Mouse (Mus musculus) stomach, embryonic 14.5 days (tissue): Measurements from ENCODE around the gene Tef. TPM values are rescaled to one million over a fixed set of nuclear protein-coding genes. Genes with fewer than 3 reads are reported as not detected.

Experiments used
- ATAC-seq: fragments of 200-750 bp; cut with Nextera tagmentation; 2 replicates; pipeline ENCODE4 v1.8.0; 2017; ENCODE audit warnings: low read depth, moderate TSS enrichment; ENCODE audit not compliant: insufficient number of reproducible peaks, insufficient read depth, low FRiP score
- H3K27ac ChIP-seq: fragments of 300-500 bp; sonication (generic); 2 replicates; pipeline ENCODE4 v1.5.1; 2014; ENCODE audit warnings: mild to moderate bottlenecking, low read length, moderate library complexity, mixed read lengths
- H3K27me3 ChIP-seq: fragments of 300-500 bp; sonication (generic); 2 replicates; pipeline ENCODE4 v1.6.1; 2014; ENCODE audit warnings: low read length, control low read depth, mixed read lengths; ENCODE audit not compliant: control insufficient read depth, insufficient read depth
- H3K36me3 ChIP-seq: fragments of 300-500 bp; sonication (generic); 2 replicates; pipeline ENCODE4 v1.6.1; 2014; ENCODE audit warnings: mild to moderate bottlenecking, control low read depth, low read length, moderate library complexity, mixed read lengths; ENCODE audit not compliant: control insufficient read depth, insufficient read depth
- H3K4me1 ChIP-seq: fragments of 300-500 bp; sonication (generic); 2 replicates; pipeline ENCODE4 v1.6.1; 2014; ENCODE audit warnings: low read length, control low read depth, mixed read lengths; ENCODE audit not compliant: control insufficient read depth, insufficient read depth
- H3K4me2 ChIP-seq: fragments of 300-500 bp; sonication (generic); replicated peaks from 2 replicates; pipeline ENCODE4 v1.6.1; 2014; ENCODE audit warnings: low read depth, low read length, control low read depth
- H3K4me3 ChIP-seq: fragments of 300-500 bp; sonication (generic); 2 replicates; pipeline ENCODE4 v1.5.1; 2014; ENCODE audit warnings: low read depth, low read length, control low read depth
- H3K9ac ChIP-seq: fragments of 300-500 bp; sonication (generic); replicated peaks from 2 replicates; pipeline ENCODE4 v1.6.1; 2014; ENCODE audit warnings: low read depth, mild to moderate bottlenecking, control low read depth, low read length, moderate library complexity, mixed read lengths
- H3K9me3 ChIP-seq: fragments of 300-500 bp; sonication (generic); 2 replicates; pipeline ENCODE4 v1.6.1; 2016; ENCODE audit warnings: low read depth, low read length, control low read depth; ENCODE audit not compliant: control insufficient read depth
- WGBS: fragments of 180-500 bp; shearing (Covaris S2); extraction: QIAGEN DNeasy Blood & Tissue Kit; methylation state at CpG from one replicate; pipeline ENCODE4 v1.1.7; 2014; 5-methylcytosine and 5-hydroxymethylcytosine counted together
- polyA plus RNA-seq: library from polyadenylated mRNA; unstranded; fragments of >200 nt; fragmentation: Nextera tagmentation; extraction: Ambion mirVana; gene quantifications from 2 replicates; pipeline ENCODE4 v1.2.1, GENCODE M21; 2014

Gene Tef
- polyA plus RNA-seq, 1 experiment from 2014 or later, result 23.7 TPM

GRCm38 (mm10) chr15:81765651-81766050, 36.6 kb upstream of the Tef start:
- no peaks in the 10 kb centered on the region for H3K4me1 ChIP-seq
- H3K27ac ChIP-seq, result no peak overlapping the region
- peaks cover 19% of the 10 kb centered on the region for H3K36me3 ChIP-seq
- no peak for ATAC-seq
- H3K4me3 ChIP-seq, result no peak overlapping the region
- 76% methylated on average over 9 of the region's 9 CpGs for WGBS
- H3K9ac ChIP-seq, result no peak overlapping the region
- H3K27me3 ChIP-seq, result no peaks in the 10 kb centered on the region
- no peaks in the 10 kb centered on the region for H3K9me3 ChIP-seq
- no peak overlapping the region for H3K4me2 ChIP-seq

DNA sequence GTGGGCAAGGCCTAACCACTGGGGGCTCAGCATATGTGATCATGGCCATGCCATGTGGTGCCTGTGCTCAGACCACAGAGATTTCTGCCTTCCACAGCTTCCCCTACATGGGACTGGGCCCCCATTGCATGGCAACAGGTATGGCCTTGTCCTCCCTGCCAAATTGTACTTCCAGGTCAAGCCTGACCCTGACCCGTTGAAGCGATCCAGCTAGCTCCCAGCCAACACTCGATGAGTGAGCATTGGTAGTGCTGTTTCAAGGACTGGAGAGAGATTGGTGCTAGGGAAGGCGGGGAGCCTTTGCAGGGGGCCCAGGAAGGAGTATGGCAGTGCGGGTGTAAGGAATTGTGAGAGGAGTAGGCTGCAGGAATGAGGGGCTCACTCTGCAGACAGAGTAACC, 35.8 kb upstream of the Tef start:
- no peak overlapping the region for H3K4me2 ChIP-seq
- ATAC-seq, result no peak
- peaks cover 20% of the 10 kb centered on the region for H3K36me3 ChIP-seq
- no peaks in the 10 kb centered on the region for H3K27me3 ChIP-seq
- H3K27ac ChIP-seq, result no peak overlapping the region
- H3K9me3 ChIP-seq, result no peaks in the 10 kb centered on the region
- WGBS, result 89% methylated on average over 5 of the region's 5 CpGs
- no peaks in the 10 kb centered on the region for H3K4me1 ChIP-seq
- no peak overlapping the region for H3K9ac ChIP-seq
- H3K4me3 ChIP-seq, result no peak overlapping the region

GRCm38 (mm10) chr15:81769037-81769436, 33.2 kb upstream of the Tef start:
- H3K27me3 ChIP-seq, result no peaks in the 10 kb centered on the region
- H3K9me3 ChIP-seq, result no peaks in the 10 kb centered on the region
- H3K27ac ChIP-seq, result no peak overlapping the region
- ATAC-seq, result no peak
- WGBS, result 67% methylated on average over 13 of the region's 13 CpGs
- H3K9ac ChIP-seq, result no peak overlapping the region
- H3K4me3 ChIP-seq, result no peak overlapping the region
- H3K4me2 ChIP-seq, result no peak overlapping the region
- peaks cover 36% of the 10 kb centered on the region for H3K36me3 ChIP-seq
- H3K4me1 ChIP-seq, result no peaks in the 10 kb centered on the region

DNA sequence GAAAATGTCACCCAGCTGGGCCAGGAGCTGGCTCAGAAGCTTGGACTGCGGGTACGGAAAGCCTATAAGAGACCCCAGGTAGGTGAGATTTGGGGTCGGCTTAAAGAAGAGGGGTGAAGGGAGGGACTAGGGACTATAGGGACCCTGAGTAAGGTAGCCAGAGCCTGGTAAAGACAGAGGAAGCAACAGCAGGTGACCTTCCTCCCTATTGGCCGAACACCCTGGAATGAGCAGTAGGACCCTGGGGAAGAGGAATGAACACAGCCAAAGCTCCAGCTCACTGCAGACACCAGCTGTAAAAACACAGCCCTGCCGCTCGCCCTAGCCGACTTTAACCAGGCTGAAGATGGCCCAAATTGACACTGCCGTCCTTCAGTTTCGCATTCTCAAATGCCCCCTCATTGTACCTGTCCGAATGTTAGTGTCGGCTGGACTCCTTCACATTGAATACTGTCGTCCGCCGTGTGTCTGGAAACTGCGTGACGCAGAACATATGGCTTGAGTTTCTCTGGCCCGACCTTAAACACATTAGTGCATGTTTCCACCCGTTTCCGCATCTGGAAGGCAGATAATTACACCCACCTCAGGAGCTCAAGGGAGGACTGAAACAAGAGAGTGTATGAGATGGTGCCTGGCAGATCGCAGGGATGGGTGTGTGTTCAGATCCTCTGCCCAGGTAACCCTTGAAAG, 29.6 kb upstream of the Tef start:
- no peak for ATAC-seq
- no peaks in the 10 kb centered on the region for H3K27me3 ChIP-seq
- H3K36me3 ChIP-seq, result peaks cover 63% of the 10 kb centered on the region
- H3K4me3 ChIP-seq, result no peak overlapping the region
- H3K9me3 ChIP-seq, result no peaks in the 10 kb centered on the region
- no peak overlapping the region for H3K27ac ChIP-seq
- WGBS, result 70% methylated on average over 20 of the region's 20 CpGs
- no peak overlapping the region for H3K9ac ChIP-seq
- no peak overlapping the region for H3K4me2 ChIP-seq
- no peaks in the 10 kb centered on the region for H3K4me1 ChIP-seq

- H3K27ac ChIP-seq, result no peak overlapping the region
- H3K27me3 ChIP-seq, result no peaks in the 10 kb centered on the region
- no peaks in the 10 kb centered on the region for H3K4me1 ChIP-seq
- 90% methylated on average over 15 of the region's 15 CpGs for WGBS
- no peak for ATAC-seq
- H3K4me3 ChIP-seq, result no peak overlapping the region
- no peak overlapping the region for H3K9ac ChIP-seq
- no peak overlapping the region for H3K4me2 ChIP-seq
- H3K36me3 ChIP-seq, result peaks cover 74% of the 10 kb centered on the region
- no peaks in the 10 kb centered on the region for H3K9me3 ChIP-seq
Observed at GRCm38 (mm10) chr15:81774505-81775171, 27.6 kb upstream of the Tef start.

DNA sequence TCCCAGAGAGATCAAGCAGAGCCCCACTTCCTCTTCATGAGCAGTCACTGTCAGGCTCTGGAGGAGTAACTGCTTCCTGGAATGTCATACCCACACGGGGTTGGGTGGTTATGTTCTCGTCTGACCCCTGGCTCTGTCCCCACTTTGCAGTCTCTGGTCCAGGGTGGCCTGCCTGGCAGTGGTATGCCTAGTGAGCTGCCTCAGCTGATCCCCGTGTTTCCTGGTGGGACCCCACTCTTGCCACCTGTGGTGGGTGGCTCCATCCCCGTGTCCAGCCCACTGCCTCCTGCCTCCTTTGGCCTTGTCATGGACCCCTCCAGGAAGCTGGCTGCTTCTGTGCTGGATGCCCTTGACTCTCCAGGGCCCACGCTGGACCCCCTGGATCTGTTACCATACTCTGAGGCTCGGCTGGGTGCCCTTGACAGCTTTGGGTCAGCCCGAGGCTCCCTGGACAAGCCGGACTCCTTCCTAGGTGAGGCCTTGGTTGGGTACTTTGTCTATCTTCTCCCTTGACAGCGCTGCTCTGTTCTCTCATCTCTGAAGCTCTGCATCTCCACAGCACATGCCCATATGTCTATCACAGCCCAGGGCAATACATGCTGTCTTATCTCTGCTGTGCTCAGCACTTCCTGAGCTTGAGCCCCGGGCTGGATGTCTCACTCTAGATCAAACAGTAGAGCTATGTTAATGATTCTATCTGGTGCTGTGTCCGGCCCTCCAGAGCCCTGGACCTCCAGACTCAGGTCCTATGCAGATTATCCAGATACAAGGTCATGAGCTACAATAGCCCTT, 25.4 kb upstream of the Tef start:
- Histone ChIP-seq H3K4me2 (no peak overlapping the region), H3K9me3 (no peaks in the 10 kb centered on the region), H3K27ac (no peak overlapping the region), H3K4me1 (no peaks in the 10 kb centered on the region), H3K4me3 (no peak overlapping the region), H3K9ac (no peak overlapping the region), H3K36me3 (peaks cover 83% of the 10 kb centered on the region), H3K27me3 (no peaks in the 10 kb centered on the region)
- WGBS, result 85% methylated on average over 11 of the region's 11 CpGs
- ATAC-seq, result no peak

DNA sequence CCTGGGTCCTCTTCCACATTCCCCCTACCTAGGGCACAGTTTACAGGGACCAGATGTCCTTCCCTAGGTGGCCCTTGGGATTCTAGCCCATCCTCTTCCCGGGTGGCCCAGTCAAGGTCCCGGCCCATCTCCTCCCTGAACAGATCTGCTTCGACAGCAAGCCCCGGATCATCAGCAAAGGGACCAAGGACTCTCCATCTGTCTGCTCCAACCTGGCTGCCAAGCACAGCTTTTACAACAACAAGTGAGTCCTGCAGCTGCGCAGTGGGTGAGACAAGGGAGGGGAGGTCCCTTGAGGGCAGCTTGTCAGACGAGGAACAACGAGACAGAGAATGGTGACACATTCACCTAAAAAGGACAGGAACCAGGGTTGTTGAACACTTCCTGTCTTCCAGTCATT, 20.4 kb upstream of the Tef start:
- Histone ChIP-seq H3K36me3 (peaks cover 86% of the 10 kb centered on the region), H3K27me3 (no peaks in the 10 kb centered on the region), H3K27ac (no peak overlapping the region), H3K9me3 (no peaks in the 10 kb centered on the region; the same call in 1 of the 2 replicates), H3K9ac (no peak overlapping the region), H3K4me3 (no peak overlapping the region), H3K4me2 (no peak overlapping the region), H3K4me1 (no peaks in the 10 kb centered on the region)
- ATAC-seq, result no peak
- whole genome bisulfite sequencing, result 88% methylated on average over 7 of the region's 7 CpGs

DNA sequence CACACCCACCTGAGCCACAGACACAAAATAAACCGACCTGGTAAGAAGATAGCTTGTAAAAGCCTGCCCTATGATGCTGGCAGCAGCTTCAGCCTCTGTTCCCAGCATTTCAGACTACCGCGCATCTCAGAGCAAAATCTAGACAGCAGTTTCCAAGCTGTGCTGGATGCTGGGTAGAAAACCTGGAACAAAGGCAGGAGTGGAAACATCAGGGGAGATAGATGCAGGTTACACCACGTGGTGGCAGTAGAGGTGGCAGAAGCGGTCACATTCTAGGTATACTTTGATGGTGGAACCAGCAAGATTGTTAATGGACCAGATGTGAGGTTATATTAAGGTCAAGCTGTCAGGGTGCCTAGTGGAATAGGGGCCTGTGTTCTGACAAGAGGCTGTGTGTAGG, 17.5 kb upstream of the Tef start:
- Histone ChIP-seq H3K36me3 (peaks cover 70% of the 10 kb centered on the region), H3K9me3 (no peaks in the 10 kb centered on the region; the same call in 1 of the 2 replicates), H3K9ac (no peak overlapping the region), H3K27ac (no peak overlapping the region), H3K27me3 (no peaks in the 10 kb centered on the region), H3K4me1 (no peaks in the 10 kb centered on the region), H3K4me2 (no peak overlapping the region), H3K4me3 (no peak overlapping the region)
- ATAC-seq, result no peak
- whole genome bisulfite sequencing, result 67% methylated on average over 5 of the region's 5 CpGs
